Mouse (Mus musculus): ENCODE measurements around the gene Spib.

Gene Spib

DNA sequence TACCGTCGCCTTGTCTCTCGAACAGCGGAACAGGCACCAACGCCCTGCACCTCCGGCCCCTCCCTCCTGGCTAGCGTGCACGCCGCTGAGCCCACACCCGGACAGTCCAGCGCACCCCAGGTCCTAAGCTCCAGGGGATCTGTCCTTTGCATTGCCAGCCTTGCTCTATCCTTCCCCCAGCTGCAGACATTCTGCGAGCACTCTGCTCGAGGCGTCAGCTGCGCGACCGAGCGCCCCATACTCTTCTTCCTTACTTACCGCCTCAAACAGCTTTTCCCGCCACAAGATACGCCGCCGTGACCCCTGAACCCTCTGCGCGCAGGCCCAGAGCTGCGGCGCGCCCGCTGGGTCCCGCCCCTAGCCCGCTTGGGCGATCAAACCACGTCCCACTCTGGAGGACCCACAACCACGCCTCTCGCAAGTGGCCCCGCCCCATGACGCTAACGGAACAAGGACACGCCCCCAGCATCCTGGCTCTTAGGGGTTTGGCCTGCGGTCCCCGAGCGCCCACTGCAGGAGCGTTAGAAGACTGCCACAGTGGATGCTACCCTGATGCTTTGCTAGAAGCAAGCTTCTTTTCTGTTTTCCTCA lies 16.7 kb upstream of the Spib start, which contains the start of gene Pold1:
Gene Pold1 (minus strand): TSS at position 353 of the 591 bp plus-strand sequence.
- DNase-seq (ENCODE audit: low spot score in 2 of 2) = peak; percentile 94 to 98

DNA sequence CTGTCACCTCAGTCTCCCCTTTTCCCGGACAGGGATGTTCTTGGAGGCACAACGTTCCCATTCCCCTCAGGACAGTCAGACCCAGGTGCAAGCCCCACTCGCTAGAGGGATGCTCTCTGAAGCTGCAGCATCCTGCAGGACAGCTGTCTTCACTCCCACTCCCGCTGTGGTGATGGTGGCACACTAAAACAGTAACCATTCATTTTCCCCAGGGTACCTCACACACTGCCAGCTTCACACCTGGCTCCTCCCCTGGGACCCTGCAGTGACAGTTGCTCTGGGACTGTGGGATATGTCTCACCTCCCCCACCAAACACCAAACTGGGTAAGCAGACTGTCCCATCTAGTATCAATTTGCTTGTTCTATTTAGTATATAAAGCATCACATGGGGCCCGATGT lies 15.9 kb upstream of the Spib start:
- DNase-seq (ENCODE audit: low spot score in 2 of 2) = no peak

DNA sequence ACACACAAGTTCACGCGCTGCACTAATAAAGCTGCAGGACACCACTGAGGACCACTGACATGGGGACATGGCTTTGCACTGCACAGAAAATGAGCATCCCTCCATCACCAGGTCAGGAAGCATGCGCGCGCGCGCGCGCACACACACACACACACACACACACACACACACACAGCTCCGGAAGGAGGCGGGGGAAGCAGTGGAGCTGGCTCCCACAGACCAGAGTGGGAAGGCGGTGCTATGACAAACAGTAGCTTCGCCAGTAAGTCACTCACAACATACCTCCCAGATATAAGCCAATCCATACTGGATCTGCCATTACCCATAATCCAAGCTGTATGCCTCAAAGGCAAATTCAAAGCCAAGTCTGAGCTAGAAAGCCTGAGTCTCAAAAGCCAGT lies 15.2 kb upstream of the Spib start:
- no peak for DNase-seq (ENCODE audit: low spot score in 2 of 2)

DNA sequence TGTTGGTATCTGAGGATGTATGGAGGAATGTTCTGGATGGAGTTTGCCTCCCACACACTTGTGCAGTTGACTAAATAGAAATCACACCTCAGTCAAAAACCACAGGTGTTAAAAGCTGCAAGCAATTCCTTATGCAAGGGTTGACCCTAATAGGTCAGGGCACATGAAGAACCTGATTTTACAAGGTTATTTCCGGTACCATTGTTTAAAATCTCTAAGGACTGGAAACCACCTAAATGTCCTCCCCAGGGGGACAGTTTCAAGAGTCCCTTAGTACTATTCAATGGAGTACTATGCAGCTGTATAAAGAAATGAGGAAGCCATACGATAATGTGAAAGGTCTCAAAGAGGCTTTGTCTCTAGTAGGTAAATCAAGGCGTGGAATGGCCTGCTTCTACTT lies 14.4 kb upstream of the Spib start:
- no peak for DNase-seq (ENCODE audit: low spot score in 2 of 2)

DNA sequence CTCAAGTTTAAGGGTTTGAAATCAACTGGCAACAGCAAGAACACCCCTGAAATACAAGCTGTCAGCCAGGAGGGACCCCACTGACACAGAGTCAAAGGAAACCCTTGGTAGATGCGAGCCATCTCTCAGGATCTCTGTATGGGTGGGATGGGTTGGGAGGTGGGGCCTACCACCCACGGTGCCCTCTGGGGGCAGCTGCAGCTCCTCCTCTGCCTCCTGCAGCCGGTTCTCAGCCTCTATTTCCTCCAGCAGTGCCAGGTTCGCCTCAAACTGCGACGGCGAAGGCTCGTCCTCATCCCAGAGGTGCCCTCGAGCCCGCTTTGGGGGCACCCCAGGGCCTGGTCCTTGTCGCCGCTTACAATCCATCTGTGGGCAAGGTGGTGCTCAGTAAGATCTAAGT lies 11.2 kb upstream of the Spib start:
- DNase-seq (ENCODE audit: low spot score in 2 of 2) = no peak

DNA sequence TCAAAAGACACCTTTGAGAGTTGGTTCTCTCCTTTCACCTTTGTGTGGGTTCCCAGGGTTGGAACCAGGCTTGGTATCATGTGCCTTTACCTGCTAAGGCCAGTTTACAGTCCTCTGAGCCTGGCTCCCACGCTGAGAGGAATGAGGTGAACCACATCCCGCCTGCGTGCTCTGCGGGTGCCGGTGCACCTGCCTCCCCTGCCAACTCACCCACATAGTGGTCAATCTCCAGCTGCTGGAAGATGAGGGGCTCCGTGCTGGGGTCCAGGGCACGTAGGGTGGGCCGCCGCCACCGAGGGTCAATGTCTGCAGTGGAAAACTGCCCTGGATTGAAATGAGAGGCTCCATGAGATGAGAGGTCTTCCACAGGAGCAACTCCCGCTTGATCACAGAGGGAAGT lies 10.7 kb upstream of the Spib start:
- DNase-seq (ENCODE audit: low spot score in 2 of 2) = no peak

DNA sequence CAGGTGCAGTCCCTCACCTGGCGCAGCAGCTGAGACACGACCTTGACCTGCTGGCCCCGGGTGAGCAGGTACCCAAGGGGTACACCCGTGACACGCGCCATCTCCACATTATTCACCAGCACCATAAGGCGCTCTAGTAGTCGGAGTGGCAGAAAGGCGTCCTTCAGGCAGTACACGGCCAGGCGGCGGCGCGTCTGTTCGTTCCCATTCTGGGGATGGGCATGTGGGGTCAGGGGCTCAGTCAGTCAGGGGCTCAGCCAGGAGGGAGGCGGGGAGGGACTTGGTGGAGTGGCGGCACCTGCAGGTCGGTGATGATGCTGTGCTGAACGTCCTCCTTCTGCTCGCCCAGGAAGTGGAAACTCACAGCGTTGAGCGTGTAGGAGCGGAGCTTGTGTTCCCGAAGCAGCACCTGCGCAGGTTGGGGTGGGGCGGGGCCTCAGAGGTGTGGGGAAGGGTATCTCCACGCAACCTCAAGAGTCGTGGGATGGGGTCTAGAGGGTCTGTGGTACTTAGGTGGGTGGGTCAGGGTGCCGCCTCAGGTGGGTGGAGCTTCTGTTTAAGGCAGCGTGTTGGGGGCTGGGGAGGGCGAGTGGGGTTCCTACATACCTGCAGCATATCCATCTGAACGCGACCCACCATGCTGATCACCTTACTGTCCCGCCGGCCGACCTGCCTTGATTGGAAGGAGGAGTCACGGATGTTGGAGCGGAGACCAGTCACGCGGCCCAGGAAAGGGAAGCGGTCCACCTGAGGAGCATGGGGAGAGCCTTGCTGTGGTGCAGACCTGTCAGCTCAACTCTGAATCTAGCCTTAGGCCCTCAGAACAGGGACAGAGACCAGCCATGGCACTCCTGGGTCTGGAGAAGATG lies 7.1 kb upstream of the Spib start:
- no peak for DNase-seq (ENCODE audit: low spot score in 2 of 2)

DNA sequence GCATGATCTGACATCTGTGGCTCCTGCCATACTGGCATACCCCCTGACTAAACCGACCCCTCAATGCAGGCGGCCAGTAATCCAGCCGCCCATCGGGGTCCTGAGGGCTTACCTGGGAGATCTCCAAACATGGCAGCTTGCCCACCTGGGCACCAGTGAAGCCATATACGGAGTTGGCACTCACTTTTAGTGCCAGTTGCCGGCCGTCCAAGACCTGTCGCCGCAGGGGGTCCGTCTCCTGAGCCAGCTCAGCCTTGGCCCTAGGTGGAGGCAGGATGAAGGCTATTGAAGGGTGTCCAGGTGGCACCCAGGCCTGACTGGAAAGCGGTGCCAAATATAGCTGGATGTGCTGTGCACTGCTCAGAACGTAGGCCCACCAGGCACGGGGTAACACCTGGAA lies 5.6 kb upstream of the Spib start:
- no peak for DNase-seq (ENCODE audit: low spot score in 2 of 2)

DNA sequence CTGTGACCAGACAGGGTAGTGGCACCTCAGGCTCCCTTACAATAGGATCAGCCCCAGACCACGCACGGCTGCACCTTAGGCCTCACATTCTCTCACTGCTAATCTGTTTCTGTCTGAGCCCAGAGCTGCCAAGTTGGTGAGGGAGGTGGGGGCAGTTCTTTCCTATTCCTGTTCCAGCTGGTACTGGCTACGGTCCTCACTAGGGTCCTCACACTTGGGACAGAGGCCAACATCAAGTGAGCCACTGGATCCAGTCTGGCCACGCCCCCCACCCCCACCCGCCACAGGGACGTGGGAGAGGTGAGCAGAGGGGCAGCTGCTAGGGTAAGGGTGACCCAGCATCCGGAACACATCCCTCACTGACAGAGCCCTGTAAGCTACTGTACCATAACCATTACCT lies 5.1 kb upstream of the Spib start:
- DNase-seq (ENCODE audit: low spot score in 2 of 2) = no peak

DNA sequence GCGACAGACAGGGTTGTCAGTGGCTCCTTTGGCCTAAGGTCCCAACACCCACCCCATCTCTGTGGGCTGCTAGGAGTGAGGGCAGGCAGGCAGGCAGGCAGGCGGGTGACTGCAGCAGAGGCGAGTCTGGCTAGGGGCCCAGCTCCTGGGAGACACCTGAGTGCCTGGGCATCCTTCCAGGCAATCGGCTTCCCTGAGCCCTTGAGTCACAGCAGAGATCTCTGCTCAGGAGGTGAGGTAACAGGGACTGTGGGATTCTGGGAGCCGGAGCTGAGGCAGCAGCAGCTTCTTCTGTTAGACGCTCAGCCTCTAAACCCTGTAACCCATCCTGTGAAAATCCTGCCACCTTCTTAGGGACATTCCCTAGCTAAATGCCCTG lies 4.7 kb upstream of the Spib start:
- DNase-seq (ENCODE audit: low spot score in 2 of 2) = no peak

DNA sequence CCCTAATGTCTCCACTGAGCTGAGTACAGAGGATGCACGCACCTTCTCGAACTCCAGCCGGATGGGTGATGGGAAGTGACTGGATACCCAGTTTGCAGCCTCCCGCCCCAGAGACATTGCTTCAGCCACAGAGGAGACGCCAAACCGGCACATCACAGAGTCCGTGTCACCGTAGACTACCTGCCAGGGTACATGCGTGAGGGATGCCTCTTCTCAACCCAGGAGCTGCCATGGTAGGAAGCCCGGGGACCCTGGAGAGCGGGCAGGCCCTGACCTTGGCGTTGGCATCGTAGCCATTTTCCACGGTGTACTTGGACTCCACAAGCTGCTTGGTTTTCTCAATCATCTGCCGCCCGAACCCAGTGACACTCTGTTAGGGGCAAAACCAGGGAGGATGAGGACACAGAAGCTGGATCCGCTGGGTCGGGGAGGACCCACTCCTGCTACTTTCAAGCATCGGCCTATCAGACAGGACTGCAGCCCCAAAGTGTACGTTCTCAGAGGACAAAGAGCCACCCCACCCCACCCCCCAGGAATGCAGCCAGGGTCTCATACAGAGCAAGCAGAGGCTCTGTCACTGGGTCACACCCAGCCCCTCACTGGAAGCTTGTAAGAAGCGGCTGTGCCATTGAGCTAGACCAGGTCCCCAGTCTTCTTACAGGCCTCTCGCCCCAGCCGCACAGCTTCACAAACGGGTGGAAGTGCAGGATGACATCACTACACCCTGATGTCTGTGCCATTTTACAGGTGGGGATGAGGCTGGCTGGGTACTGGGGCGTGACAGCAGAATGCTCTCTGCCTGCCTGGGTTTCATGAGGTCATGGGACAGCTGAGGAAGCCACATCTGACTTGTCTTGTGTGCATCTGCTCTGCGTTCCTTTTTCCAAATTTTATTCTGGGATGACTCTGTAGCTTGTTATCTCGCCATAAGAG lies 4.1 kb upstream of the Spib start:
- DNase-seq (ENCODE audit: low spot score in 2 of 2) = no peak

DNA sequence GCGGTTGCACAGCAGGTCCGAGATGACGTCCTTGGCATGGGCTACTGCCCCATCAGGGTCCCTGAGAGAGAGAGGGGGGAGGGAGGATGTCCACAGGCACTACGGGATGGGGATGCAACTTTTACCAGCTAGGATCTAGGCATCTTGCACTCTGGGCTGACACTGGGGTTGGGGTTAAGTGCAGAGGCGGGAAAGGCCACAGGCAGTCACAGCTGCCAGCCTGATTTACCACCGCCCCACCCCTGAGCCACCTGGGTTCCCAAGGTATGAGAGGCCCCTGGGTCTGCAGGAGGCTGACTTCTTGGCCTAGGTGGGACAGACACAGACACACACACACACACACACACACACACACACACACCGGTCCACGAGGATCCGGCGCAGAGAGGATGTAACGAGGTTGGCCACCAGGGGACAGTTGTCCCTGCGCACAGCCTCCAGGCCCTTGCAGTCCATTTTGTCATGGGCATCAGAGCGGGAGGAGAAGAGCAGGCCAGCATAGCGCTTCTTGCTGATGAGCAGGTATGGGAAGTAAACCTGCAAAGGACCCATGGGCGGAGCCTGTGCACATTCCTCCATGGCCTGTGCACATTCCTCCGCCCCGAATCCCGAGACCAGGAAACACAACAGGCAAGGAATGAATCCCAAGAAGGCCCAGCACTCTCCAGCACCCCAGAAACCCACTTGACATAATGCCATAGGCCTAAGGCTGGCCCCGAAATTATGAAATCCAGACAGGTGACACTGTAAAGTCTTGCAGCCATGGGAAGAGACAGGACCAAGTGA lies 3.0 kb upstream of the Spib start:
- DNase-seq (ENCODE audit: low spot score in 2 of 2) = no peak

DNA sequence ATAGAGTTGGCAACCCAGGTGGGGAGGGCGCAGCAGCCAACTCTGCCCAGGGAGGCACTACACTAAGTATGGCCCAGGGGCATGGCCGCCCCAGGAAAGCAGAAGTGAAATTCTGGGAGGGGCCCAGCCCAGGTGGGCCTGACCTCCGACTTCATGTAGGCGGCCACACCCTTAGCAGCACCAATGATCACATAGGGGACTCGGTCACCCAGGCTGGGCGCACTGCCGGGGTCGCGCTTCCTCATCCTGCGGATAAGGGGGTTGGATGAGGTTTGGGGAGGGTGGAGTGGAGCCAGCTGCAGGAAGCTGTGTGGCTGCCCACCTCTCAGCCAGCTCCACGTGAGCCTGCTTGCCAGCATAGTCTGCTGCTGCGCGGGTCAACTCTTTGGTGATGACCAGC lies 2.4 kb upstream of the Spib start:
- DNase-seq (ENCODE audit: low spot score in 2 of 2) = no peak

DNA sequence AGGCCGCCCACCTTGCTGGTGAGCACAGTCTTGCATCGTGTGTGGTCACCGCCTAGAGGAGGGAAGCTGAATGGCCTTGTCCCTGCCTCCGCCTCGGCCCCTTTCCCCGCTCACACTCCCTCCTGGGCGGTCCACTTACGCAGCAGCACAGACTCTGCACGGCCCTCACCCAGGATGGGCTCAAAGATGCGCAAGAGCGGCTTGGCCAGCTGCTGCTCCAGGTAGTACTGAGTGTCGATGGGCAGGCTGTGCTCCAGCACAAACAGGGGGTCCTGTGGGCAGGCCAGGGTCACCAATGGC lies 1.8 kb upstream of the Spib start:
- no peak for DNase-seq (ENCODE audit: low spot score in 2 of 2)

DNA sequence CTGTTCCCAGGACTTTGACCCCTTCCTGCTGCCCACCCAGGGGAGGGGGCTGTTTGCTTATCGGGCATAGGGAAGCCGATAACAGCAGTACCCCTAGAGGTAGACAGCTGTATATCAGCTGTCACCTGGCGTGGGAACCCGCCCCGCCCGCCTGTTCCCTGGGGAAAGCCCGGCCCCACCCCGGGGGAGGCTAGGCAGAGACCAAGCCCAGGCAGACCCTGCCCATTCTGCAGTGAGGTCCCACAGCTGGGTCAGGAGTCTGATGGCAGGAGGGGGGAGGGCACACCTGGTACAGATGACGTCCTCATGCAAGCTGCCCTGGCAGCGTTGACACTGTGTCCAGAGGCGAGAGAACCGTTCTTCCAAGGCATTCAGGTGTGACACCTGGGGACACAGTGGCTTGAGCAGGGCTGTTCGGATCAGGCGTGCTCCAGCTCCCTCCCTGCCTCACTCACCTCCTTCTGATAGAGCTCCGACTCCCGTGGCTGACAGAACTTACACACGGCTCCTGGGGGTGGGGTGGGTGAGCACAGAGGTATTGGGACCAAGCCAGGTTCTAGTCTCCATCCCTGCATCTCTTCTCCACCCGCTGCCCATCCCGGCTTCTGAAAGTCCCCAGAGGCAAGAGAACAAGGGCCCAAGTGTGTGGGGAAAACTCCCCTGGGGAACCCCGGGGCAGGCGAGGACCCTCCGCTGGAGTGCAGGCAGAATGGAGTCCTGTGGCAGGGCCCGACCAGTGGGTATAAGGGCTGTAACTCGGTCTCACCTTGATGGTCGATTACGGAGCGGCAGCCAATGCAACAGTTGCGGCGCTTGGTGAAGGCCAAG lies 1.3 kb upstream of the Spib start:
- DNase-seq (ENCODE audit: low spot score in 2 of 2) = no peak

DNA sequence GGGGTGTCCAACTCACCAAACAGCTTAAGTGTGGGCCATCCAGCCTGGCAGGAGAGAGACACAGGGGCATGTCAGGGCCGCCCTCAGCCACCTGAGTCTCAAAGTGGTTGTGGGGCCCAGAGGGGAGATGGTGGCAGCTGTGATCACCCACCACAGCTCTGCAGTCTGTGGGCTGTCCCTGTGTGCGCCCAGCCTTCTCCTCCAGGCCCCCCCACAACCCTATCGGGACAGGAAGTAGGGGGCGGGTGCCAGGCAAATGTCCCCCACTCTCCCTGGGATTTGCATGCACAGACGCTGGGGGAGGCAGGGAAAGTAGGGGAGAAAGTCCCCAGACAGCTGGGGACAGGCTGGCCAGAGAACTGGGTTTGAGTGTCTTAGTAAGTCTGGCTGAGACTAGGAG lies 664 bp downstream of the Spib start:
- DNase-seq (ENCODE audit: low spot score in 2 of 2) = no peak

DNA sequence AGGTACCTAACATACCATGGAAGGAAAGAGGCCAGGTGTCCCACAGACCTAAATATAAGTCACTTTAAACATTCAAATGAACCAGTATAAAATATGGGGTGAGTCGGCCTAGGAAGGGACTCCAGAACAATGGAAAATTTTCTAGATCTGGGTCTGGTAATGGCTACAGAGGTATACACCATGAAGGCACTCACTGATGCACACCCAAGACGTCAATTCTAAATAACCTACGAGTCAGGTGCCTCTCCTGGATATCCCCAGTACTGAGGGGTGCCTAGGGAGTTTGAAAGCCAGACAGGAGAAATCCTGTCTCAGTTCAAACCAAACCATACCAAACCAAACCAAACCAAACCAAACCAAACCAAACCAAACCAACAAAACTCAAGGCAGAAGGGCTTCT lies 1.4 kb downstream of the Spib start:
- no peak for DNase-seq (ENCODE audit: low spot score in 2 of 2)

DNA sequence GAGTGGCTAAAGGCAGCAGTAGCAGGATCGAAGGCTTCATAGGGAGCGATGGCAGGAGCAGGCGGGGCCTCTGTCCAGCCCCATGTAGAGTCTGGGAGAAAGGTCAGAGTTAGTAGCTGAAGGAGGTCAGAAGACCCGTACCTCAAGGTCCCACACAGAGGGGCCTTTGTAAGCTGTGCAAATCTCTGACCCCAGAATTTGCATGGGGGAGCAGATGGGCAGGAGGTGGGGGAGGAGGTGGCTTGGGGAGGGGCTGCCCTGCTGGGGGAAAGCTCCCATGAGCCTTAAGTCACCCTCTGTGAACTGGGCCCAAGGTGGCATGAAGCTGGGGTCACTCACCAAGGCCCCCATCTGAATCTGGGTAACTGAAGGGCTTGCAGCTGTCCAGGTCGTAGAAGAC lies 2.4 kb downstream of the Spib start:
- no peak for DNase-seq (ENCODE audit: low spot score in 2 of 2)

DNA sequence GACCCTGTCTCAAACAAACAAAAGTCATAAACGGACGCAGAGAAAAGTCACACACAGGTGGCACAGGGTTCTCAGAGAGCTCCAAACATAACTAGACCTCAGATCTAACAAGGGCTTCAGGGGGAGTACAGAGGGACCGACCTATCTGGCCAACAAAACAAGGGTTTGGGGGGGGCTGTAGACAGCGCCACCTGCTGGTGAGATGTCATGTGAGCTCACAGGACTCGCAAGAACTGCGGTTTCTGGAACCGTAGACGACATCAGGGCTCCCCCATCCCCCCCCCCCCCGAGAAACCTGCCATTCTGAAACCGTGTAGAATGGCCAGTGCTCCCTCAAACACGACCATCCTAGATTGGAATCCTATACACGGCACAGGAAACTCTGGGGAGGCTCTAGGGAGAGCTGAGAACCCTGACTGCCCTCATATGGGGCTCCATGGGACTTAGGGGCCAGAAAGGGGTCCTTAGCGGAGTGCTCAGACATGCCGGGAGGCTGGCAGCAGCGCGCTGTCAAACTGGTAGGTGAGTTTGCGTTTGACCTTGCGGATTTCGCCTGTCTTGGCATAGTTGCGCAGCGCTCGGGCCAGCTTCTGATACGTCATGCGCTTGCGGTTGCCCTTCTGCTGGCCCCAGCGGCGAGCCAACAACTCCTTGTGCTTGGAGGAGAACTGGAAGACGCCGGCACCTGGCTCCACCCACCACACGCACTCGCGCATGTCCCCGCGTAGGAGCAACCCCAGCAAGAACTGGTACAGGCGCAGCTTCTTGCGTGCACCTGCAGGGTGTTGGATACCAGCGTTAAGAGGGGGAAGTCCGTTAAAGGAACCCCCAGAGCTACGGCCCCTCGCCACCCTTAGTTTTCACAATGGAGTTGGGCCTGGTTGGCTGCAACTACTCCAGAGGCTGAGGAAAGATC lies 4.1 kb downstream of the Spib start:
- peak; percentile 62 to 77 for DNase-seq (ENCODE audit: low spot score in 2 of 2)
